Mouse (Mus musculus) frontal cortex, postnatal 25 days (tissue): Measurements from ENCODE around the gene Krt90.

ENCODE experiments used
- DNase-seq, 2 experiments: peaks; one replicate each; pipeline ENCODE4 v3.0.0; 2022; ENCODE audit warnings: low spot score in 2 of 2

Gene Krt90

GRCm38 (mm10) chr15:101562850-101563249 lies at the start of gene Krt90:
Krt90 (minus strand) TSS chr15:101562950.
- DNase-seq: no peak

GRCm38 (mm10) chr15:101599123-101599522 lies 36.4 kb upstream of the Krt90 start:
- no peak for DNase-seq

GRCm38 (mm10) chr15:101588216-101588615 lies 25.5 kb upstream of the Krt90 start:
- DNase-seq: no peak

- DNase-seq: no peak
Measured at GRCm38 (mm10) chr15:101584456-101584855, 21.7 kb upstream of the Krt90 start.

- no peak for DNase-seq
Measured at GRCm38 (mm10) chr15:101583211-101583965, 20.6 kb upstream of the Krt90 start.

GRCm38 (mm10) chr15:101581701-101582100 lies 19.0 kb upstream of the Krt90 start:
- no peak for DNase-seq

- no peak for DNase-seq
Measured at GRCm38 (mm10) chr15:101575506-101575905, 12.8 kb upstream of the Krt90 start.

GRCm38 (mm10) chr15:101573796-101574345 lies 11.1 kb upstream of the Krt90 start, which contains the start of gene Krt75:
Krt75 (minus strand) TSS chr15:101573904.
- DNase-seq: no peak

GRCm38 (mm10) chr15:101567780-101568179 lies 5.0 kb upstream of the Krt90 start:
- DNase-seq: no peak

GRCm38 (mm10) chr15:101558034-101558646 lies 4.6 kb downstream of the Krt90 start:
- DNase-seq: no peak

GRCm38 (mm10) chr15:101553169-101553568 lies 9.6 kb downstream of the Krt90 start:
- DNase-seq: no peak

GRCm38 (mm10) chr15:101552188-101552587 lies 10.6 kb downstream of the Krt90 start:
- no peak for DNase-seq

- DNase-seq: no peak
Measured at GRCm38 (mm10) chr15:101550567-101550966, 12.2 kb downstream of the Krt90 start, which contains the start of gene Krt82. Krt82 (minus strand) TSS chr15:101550667.

GRCm38 (mm10) chr15:101544478-101544877 lies 18.3 kb downstream of the Krt90 start:
- DNase-seq: no peak

- DNase-seq: no peak
Measured at GRCm38 (mm10) chr15:101542543-101542942, 20.2 kb downstream of the Krt90 start.

- DNase-seq: no peak
Measured at GRCm38 (mm10) chr15:101538580-101538900, 24.2 kb downstream of the Krt90 start.

- DNase-seq: no peak
Measured at GRCm38 (mm10) chr15:101537864-101538579, 24.7 kb downstream of the Krt90 start.

GRCm38 (mm10) chr15:101536054-101536850 lies 26.5 kb downstream of the Krt90 start:
- DNase-seq: peak in 1 of 2 experiments; percentile 12

- DNase-seq: no peak
Measured at GRCm38 (mm10) chr15:101532720-101533119, 30.0 kb downstream of the Krt90 start, which contains the start of gene Krt84. Krt84 (minus strand) TSS chr15:101532820.

GRCm38 (mm10) chr15:101522556-101523232 lies 40.1 kb downstream of the Krt90 start:
- no peak for DNase-seq

GRCm38 (mm10) chr15:101519792-101520191 lies 43.0 kb downstream of the Krt90 start:
- DNase-seq: peak; percentile 68 to 74
